ENCODE assay signal across 9 mouse cellular contexts in genomic region chr7:43606896-43607742, GRCm38 (mm10). TPM values are rescaled to one million over a fixed set of nuclear protein-coding genes. Genes with fewer than 3 reads are reported as not detected.
DNase-seq lines count a peak whose midpoint lies in the region; ATAC-seq and TF ChIP-seq lines count a peak whose summit lies in the region.
"Had no signal": no experiment of that assay in that cellular context is flagged by ENCODE, and none has a peak within 500 bp of the region (broad histone marks: within the 10 kb centered on the region; RNA-seq: fewer than 3 reads in every experiment).

Gene Zfp819, plus strand, starts transcription at chr7:43607169.

- no peaks in the 10 kb centered on the region for H3K4me1 ChIP-seq in embryonic fibroblast, embryonic 13.5 days (ENCODE audit: control insufficient read depth, insufficient read depth, low read length)
- H3K4me1 ChIP-seq in heart, embryonic 13.5 days = peaks cover 9% of the 10 kb centered on the region; the same call in 1 of the 2 replicates
- peaks cover 9% of the 10 kb centered on the region for H3K4me1 ChIP-seq in kidney, embryonic 15.5 days
- H3K4me1 ChIP-seq in limb, embryonic 13.5 days = no peaks in the 10 kb centered on the region
- H3K4me1 ChIP-seq in midbrain, embryonic 14.5 days (ENCODE audit: control insufficient read depth, insufficient read depth, low read length) = peaks cover 12% of the 10 kb centered on the region
- peaks cover 5% of the 10 kb centered on the region for H3K4me1 ChIP-seq in small intestine, adult 2 months (ENCODE audit: control insufficient read depth, insufficient read depth, insufficient read length, low read length)

- 15% methylated on average over 40 of the region's 41 CpGs for whole genome bisulfite sequencing in heart, embryonic 13.5 days
- 16% methylated on average over 41 of the region's 41 CpGs for WGBS in kidney, embryonic 15.5 days
- WGBS in limb, embryonic 13.5 days = 16% methylated on average over 41 of the region's 41 CpGs
- 13% methylated on average over 41 of the region's 41 CpGs for WGBS in midbrain, embryonic 14.5 days
- 15% methylated on average over 41 of the region's 41 CpGs for WGBS in small intestine, adult 2 months

- H3K9ac ChIP-seq in heart, embryonic 13.5 days = peak within 1 kb of the TSS; percentile 69
- no peak within 1 kb of the TSS for H3K9ac ChIP-seq in kidney, embryonic 15.5 days
- peak within 1 kb of the TSS; percentile 55; the same call in 1 of the 2 replicates for H3K9ac ChIP-seq in limb, embryonic 13.5 days
- peak within 1 kb of the TSS; percentile 44; the same call in 1 of the 2 replicates for H3K9ac ChIP-seq in midbrain, embryonic 14.5 days (replicated peaks; ENCODE audit: low read length)

- no peak within 1 kb of the TSS for H3K27ac ChIP-seq in embryonic fibroblast, embryonic 13.5 days (ENCODE audit: insufficient read depth, low read length)
- H3K27ac ChIP-seq in heart, embryonic 13.5 days (replicated peaks) = no peak within 1 kb of the TSS
- no peak within 1 kb of the TSS for H3K27ac ChIP-seq in kidney, embryonic 15.5 days
- H3K27ac ChIP-seq in limb, embryonic 13.5 days = no peak within 1 kb of the TSS
- H3K27ac ChIP-seq in midbrain, embryonic 14.5 days (replicated peaks; ENCODE audit: low read depth, low read length) = no peak within 1 kb of the TSS
- no peak within 1 kb of the TSS for H3K27ac ChIP-seq in small intestine, adult 2 months (ENCODE audit: insufficient read depth, low read depth, low read length)

- H3K9me3 ChIP-seq in heart, embryonic 13.5 days = no peaks in the 10 kb centered on the region
- no peaks in the 10 kb centered on the region for H3K9me3 ChIP-seq in kidney, embryonic 15.5 days (replicated peaks)
- H3K9me3 ChIP-seq in limb, embryonic 13.5 days = no peaks in the 10 kb centered on the region
- no peaks in the 10 kb centered on the region for H3K9me3 ChIP-seq in midbrain, embryonic 14.5 days (ENCODE audit: control insufficient read depth, low read length)

- no peak for TF ChIP-seq POLR2A in embryonic fibroblast, embryonic 13.5 days (IDR thresholded peaks at IDR 0.05; ENCODE audit: low read depth, low read length)
- TF ChIP-seq POLR2A in small intestine, adult 2 months (IDR thresholded peaks at IDR 0.05; ENCODE audit: low read depth, low read length) = no peak

- H3K36me3 ChIP-seq in heart, embryonic 13.5 days = no peaks in the 10 kb centered on the region
- no peaks in the 10 kb centered on the region for H3K36me3 ChIP-seq in kidney, embryonic 15.5 days
- no peaks in the 10 kb centered on the region for H3K36me3 ChIP-seq in limb, embryonic 13.5 days
- H3K36me3 ChIP-seq in midbrain, embryonic 14.5 days (ENCODE audit: control insufficient read depth, insufficient read depth, low read length) = no peaks in the 10 kb centered on the region
- no peaks in the 10 kb centered on the region for H3K36me3 ChIP-seq in small intestine, adult 2 months (ENCODE audit: control insufficient read depth, insufficient read depth, low read length)

- peak within 1 kb of the TSS; percentile 73 for H3K4me2 ChIP-seq in heart, embryonic 13.5 days
- peak within 1 kb of the TSS; percentile 81 for H3K4me2 ChIP-seq in kidney, embryonic 15.5 days
- H3K4me2 ChIP-seq in limb, embryonic 13.5 days (replicated peaks) = peak within 1 kb of the TSS; percentile 79
- H3K4me2 ChIP-seq in midbrain, embryonic 14.5 days (ENCODE audit: low read length) = peak within 1 kb of the TSS; percentile 79

- TF ChIP-seq CTCF in embryonic fibroblast, embryonic 13.5 days (IDR thresholded peaks at IDR 0.05; ENCODE audit: borderline replicate concordance, insufficient read depth, low read length) = no peak
- no peak for TF ChIP-seq CTCF in small intestine, adult 2 months (IDR thresholded peaks at IDR 0.05; ENCODE audit: extremely low read depth, insufficient read length, insufficient replicate concordance, low read depth, low read length)

- peak within 1 kb of the TSS; percentile 31 for H3K4me3 ChIP-seq in embryonic fibroblast, embryonic 13.5 days (ENCODE audit: insufficient read depth, low read length)
- H3K4me3 ChIP-seq in heart, embryonic 13.5 days = peak within 1 kb of the TSS; percentile 43
- peak within 1 kb of the TSS; percentile 44 for H3K4me3 ChIP-seq in kidney, embryonic 15.5 days (replicated peaks)
- H3K4me3 ChIP-seq in limb, embryonic 13.5 days = peak within 1 kb of the TSS; percentile 45
- H3K4me3 ChIP-seq in midbrain, embryonic 14.5 days (replicated peaks; ENCODE audit: low read depth, low read length) = peak within 1 kb of the TSS; percentile 40
- peak within 1 kb of the TSS; percentile 31 for H3K4me3 ChIP-seq in small intestine, adult 2 months (ENCODE audit: low read depth, low read length)

- DNase-seq in cerebellum, postnatal 25 days = peak; percentile 35 to 64
- DNase-seq in cerebellum, adult 11 months = no peak
- peak; percentile 85 for DNase-seq in midbrain, embryonic 14.5 days

- peaks cover 7% of the 10 kb centered on the region for H3K27me3 ChIP-seq in heart, embryonic 13.5 days (replicated peaks)
- peaks cover 9% of the 10 kb centered on the region; the same call in 1 of the 2 replicates for H3K27me3 ChIP-seq in kidney, embryonic 15.5 days
- peaks cover 9% of the 10 kb centered on the region; the same call in 1 of the 2 replicates for H3K27me3 ChIP-seq in limb, embryonic 13.5 days
- no peaks in the 10 kb centered on the region for H3K27me3 ChIP-seq in midbrain, embryonic 14.5 days (ENCODE audit: control insufficient read depth, insufficient read depth, low read length)
- no peaks in the 10 kb centered on the region; the same call in 1 of the 2 replicates for H3K27me3 ChIP-seq in small intestine, adult 2 months (ENCODE audit: control insufficient read depth, insufficient read depth, low read length)
- H3K27me3 ChIP-seq: CH12.LX had no signal

- no peak for ATAC-seq in heart, embryonic 13.5 days (ENCODE audit: extremely low read depth, insufficient number of reproducible peaks, low FRiP score, low TSS enrichment)
- peak; percentile 88 for ATAC-seq in kidney, embryonic 15.5 days (replicated peaks; ENCODE audit: low FRiP score)
- ATAC-seq in limb, embryonic 13.5 days (ENCODE audit: low FRiP score, low read depth) = peak; percentile 92
- ATAC-seq in midbrain, embryonic 14.5 days (ENCODE audit: low FRiP score, low TSS enrichment) = peak; percentile 79

RNA-seq across cellular contexts. Expression of gene Zfp819, which starts in this region (rescaled TPM):
- not detected in 2 replicates for polyA plus RNA-seq in embryonic fibroblast, embryonic 13.5 days (2011; ENCODE audit: insufficient read length, low read depth, missing spikeins)
- not detected in 2 replicates for polyA plus RNA-seq in heart, embryonic 13.5 days (2015; fragmentation: Nextera tagmentation; extraction: Ambion mirVana)
- polyA plus RNA-seq in kidney, embryonic 15.5 days (2015; fragmentation: Nextera tagmentation; extraction: Ambion mirVana) = 0.21 TPM in 1 of 2 replicates, not detected in the other
- polyA plus RNA-seq in limb, embryonic 13.5 days (2015; fragmentation: Nextera tagmentation; extraction: Ambion mirVana) = 0.27 and 0.33 TPM in 2 replicates
- polyA plus RNA-seq in midbrain, embryonic 14.5 days (2014; fragmentation: Nextera tagmentation; extraction: Ambion mirVana) = 0.27 and 0.54 TPM in 2 replicates
- polyA plus RNA-seq in small intestine, adult 2 months (2012; rRNA removed) = 0.05 TPM in 1 of 2 replicates, not detected in the other

Comparison
In these comparisons a context has a peak if more than half of its experiments do, and no peak if none do; other contexts are left out.
1. Peak in ATAC-seq, H3K4me3 ChIP-seq and H3K4me2 ChIP-seq in kidney, embryonic 15.5 days; RNA of the gene not detected or under 1 TPM.
2. Peak in ATAC-seq, H3K4me3 ChIP-seq, H3K9ac ChIP-seq and H3K4me2 ChIP-seq in limb, embryonic 13.5 days; RNA of the gene not detected or under 1 TPM.
3. Peak in DNase-seq, ATAC-seq, H3K4me3 ChIP-seq, H3K9ac ChIP-seq and H3K4me2 ChIP-seq in midbrain, embryonic 14.5 days; RNA of the gene not detected or under 1 TPM.